Mouse (Mus musculus) thymus, adult 2 months (tissue): ENCODE data around the gene Rbms3.

Experiments
- CTCF ChIP-seq: fragments of 200-500 bp; IDR thresholded peaks from 2 replicates; pipeline ENCODE4 v1.5.1; 2012; ENCODE audit warnings: mild to moderate bottlenecking, control low read depth, low read length, moderate library complexity, borderline replicate concordance; ENCODE audit not compliant: control insufficient read depth, poor library complexity, insufficient read depth; ENCODE audit errors: extremely low read depth
- POLR2A ChIP-seq: fragments of 200-500 bp; IDR thresholded peaks from 2 replicates; pipeline ENCODE4 v1.6.1; 2012; ENCODE audit warnings: mild to moderate bottlenecking, low read length, control low read depth, moderate library complexity; ENCODE audit not compliant: control insufficient read depth, poor library complexity, insufficient read depth; ENCODE audit errors: extremely low read depth

DNA sequence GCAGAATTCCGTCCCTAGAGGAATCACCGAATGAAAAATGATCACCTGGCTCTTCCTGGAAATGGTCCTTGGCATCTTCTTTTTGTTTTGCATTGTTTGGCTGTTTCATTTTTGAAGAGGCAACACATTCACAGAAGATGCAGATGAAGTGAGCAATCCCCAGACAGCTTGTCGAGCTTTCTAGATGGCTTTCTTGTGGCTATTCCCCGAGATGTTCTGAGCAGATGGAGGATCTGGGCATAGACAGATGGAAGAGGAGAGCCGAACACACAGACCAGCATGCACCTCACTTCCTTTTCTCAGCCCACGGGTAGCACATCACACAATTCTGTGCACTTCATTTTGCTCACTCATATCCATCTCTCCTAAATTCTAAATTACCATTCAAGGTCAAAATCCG lies 1063.0 kb downstream of the Rbms3 start:
- TF ChIP-seq POLR2A (no peak), CTCF (no peak)
